Mouse (Mus musculus) right cerebral cortex, postnatal 10 days (tissue): ENCODE data around the gene Foxj2.

ENCODE experiments used
- DNase-seq, 2 experiments: peaks; one replicate each; pipeline ENCODE4 v3.0.0; 2021; ENCODE audit warnings: low spot score in 2 of 2

The Foxj2 gene

DNA sequence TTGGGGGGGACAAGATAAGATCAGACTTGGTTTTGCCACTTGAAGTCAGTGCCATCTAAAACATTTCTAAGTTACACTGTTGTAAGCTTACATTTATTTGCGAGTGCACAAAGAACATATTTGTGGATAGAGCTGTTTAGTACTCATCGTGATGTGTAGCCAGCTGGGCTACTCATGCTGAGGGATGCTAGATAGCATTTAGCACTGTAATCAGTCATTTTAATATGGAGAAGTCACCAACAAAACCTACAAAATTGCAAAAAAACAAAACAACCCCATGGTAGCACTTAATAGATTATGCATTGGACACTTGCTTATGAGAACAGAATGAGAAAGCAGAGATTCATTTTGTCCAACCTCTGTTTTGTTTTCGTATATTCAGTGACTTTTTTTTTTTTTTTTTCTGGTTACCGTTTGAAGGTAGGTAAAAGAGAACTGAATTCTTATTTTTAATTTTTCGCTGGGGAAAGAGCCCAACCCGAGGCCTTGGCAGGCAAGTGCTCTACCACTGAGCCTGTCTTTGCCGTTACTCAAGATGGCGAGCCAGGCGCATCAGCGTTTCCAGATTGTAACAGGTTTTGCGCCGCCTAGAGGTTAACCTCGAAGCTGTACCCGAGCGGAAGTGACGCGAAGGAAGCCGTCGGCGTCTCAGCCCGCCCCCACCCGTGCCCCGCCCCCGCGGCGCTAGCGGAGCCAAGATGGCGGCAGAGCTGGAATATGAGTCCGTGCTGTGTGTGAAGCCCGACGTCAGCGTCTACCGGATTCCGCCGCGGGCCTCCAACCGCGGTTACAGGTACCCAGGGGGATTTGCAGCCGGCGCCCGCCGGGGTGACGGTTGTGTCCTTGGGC lies 54.4 kb downstream of the Foxj2 start, which contains the start of gene Necap1:
Gene Necap1 (plus strand): TSS at position 604 of the 849 bp plus-strand sequence.
- DNase-seq, result peak; percentile 98 to 99

DNA sequence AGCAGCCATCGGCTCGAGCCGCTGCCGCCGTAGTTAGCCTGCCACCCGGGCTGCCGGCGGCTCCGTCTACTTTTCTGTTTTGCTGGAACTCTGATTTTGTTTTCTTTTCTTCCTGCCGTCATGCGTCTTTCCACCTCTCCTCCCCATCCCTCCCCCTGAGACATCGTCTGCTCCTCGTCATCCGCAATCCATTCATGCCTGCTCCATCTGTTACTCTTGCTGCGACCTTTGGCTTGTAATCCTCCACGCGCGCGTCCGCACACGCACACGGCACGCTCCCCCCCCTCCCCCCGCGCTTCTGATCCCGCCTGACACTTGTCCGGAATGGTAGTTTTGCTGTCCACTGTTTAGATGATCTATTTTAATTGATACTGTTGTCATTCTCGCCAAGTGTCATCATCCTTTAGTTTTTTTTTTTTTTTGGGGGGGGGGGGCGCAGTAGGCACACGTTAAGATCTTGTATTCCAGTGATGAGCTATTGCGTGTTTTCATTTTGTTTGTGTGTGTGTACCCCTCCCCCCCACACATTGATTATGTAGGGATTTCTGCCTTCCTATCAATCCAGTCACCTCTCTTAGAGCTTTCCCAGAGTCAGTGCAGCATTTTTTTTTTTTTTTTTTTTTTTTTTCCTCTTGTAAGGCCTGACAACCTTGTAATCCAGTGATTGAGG lies 55.1 kb downstream of the Foxj2 start:
- no peak for DNase-seq

DNA sequence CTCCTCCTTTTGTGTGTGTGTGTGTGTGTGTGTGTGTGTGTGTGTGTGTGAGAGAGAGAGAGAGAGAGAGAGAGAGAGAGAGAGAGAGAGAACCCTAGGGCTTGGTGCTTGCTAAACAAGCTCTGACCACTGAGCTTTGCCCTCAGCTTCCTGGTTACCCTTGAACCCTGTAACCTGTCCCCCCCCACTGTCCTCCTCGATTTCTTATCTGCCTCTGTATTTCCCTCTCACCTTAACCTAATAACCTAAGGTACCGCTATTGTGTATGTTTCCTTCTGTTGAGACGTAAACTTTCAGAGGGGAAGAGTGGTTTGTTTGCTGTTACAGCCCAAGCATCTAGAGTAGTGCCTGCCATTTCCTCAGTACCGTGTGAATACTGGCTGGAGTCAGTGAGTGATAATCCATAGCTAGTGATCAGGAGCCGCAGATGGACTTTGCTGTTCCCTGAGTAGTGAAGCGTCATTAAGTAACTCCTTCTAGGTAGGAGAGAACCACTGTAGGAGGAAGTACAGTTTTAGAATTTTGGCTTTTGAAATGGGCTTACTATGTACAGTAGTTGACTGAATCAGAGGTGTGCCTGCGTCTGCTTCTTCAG lies 59.5 kb downstream of the Foxj2 start:
- DNase-seq, result no peak

DNA sequence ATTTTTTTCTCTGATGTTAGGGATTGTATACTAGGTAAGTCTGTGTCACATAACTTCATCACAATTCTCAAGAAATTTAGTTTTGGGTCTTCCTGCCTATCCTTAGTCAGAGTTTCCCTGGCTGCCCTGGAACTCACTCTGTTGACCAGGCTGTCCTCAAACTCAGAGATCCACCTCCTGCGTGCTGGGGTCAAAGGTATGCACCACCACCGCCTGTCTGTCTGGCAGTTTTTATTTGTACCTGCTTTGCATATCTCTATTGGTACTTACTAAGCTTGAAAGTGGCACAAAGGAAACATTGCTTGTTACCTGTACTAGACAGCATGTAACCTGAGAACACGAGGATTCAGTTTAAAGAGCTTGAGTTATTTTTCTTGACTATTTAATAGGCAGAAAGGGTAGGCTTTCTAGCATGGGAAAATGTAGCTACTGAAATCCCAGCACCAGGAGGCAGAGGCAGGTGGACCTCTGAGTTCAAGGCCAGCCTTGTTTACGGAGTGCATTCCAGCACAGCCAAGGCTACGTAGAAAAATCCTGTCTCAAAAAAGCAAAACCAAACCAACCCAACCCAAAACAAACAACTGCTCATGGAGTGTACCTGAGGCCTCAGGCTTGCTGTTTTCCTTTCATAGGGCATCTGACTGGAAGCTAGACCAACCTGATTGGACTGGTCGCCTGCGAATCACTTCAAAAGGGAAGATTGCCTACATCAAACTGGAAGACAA lies 60.2 kb downstream of the Foxj2 start:
- no peak for DNase-seq

DNA sequence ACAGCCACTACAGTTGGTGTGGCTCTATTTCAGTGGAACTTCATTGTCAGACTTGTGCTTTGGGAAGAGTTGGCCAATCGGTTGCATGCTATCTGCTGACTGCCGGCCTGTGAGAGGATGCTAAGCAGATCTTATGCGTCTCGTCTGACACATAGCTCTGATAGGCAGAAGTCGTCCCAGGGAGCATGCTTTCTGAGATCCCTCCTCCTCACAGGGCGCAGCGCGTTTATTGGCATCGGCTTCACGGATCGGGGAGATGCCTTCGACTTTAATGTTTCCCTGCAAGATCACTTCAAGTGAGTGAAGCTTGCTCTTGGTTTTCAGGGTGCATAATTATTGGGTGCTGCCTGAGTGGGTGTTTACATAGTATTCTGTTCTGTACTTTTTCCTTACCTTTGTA lies 61.6 kb downstream of the Foxj2 start:
- DNase-seq, result no peak

DNA sequence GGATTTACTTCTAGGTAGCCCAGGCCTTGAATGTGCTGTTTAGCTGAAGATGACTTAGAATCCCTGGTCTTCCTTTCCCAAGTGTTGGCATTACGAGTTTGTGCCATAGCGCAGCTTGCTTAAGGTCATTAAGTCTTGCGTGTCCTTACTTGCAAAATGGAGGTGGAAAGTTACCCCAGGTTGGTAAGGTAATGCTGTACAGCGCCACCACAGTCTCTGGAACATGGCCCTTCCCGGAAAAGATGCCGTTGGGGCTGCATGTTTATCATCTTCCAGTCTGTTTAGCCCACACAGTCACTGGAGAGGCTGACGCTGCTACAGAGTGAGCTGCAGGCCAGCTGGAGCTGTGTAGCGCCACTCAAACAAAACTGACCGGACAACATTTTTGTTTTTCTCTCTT lies 63.9 kb downstream of the Foxj2 start:
- DNase-seq, result no peak

DNA sequence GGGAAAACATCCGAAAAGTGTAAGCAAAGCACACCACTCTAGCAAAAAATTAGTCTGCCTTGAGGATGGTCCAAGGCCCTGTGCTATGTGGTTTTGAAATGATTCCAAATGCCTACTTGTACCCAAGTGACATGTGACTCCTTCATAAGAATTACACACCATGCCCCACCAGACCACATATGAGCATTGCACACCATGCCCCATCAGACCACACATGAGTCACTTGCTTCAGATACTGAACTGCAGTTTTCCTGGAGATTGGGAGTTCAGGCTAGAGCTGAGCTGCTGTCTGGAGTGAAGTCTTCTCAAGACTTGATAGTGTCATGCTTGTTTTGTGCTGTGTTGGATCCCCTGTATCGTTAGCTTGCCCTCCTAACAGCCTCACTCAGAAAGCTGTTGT lies 69.9 kb downstream of the Foxj2 start:
- DNase-seq, result no peak

DNA sequence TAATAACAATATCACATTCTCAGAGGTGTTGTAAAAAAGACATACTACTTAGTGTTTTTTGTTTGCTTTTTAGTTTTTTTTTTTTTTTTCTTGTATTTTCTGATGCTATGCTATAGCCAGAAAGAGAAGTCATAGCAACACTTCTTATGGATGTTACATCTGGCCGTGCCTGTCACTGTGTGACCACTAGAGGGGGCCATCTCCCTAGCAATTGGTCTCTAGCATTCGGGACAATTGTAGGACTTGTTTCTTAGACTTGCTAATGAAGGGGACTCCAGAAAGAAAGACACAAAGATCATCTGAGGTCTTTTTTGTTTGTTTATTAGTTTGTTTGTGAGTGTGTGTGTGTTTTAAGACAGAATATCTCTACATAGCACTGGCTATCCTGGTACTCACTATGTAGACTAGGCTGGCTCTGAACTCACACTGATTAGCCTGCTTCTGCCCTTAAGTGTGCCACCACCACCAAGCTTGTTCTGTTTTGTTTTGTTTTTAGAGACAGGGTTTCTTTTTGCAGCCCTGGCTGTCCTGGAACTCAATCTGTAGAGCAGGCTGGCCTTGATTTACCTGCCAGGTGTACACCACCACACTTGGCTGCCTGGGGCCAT lies 72.8 kb downstream of the Foxj2 start:
- peak; percentile 69 to 86 for DNase-seq
